Mouse (Mus musculus) liver, postnatal 0 days (tissue): Measurements from ENCODE around the gene Syt7.

ENCODE experiments used
- CTCF ChIP-seq: sonication (generic); IDR thresholded peaks from 2 replicates; pipeline ENCODE4 v1.5.1; 2016; ENCODE audit warnings: antibody characterized with exemption, low read depth
- EP300 ChIP-seq: IDR thresholded peaks from 2 replicates; pipeline ENCODE4 v1.6.1; 2016; ENCODE audit warnings: antibody characterized with exemption, low read depth, mild to moderate bottlenecking

DNA sequence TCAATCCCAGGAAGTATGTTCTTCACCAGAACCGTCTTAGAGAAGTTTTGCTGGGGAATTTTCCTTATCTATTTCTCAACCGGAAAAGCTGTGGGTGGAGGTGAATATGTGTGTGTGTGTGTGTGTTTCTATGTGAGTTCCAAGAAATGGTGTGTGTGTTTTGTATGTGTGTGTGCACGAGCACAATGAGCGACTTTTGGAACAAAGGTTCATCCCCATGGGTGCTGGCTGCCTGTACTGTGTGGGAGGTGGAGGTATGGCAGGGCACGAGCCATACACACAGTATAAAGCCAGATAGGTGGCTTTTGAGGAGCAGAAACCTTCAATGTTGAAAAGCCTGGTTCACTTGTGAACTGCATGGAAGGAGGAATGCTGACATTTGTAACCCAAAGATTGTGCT, 1.2 kb upstream of the Syt7 start:
- TF ChIP-seq CTCF (no peak), EP300 (no peak)
